Comparison of ENCODE assay signal across 20 mouse cellular contexts in genomic region chr3:37716992-37717391, GRCm38 (mm10).
"Had no signal": no experiment of that assay in that cellular context is flagged by ENCODE, and none has a peak within 500 bp of the region (broad histone marks: within the 10 kb centered on the region; RNA-seq: fewer than 3 reads in every experiment).

No protein-coding gene starts in this region.

- H3K27ac ChIP-seq: intestine, embryonic 15.5 days; kidney, embryonic 15.5 days; liver, embryonic 14.5 days; macrophage; midbrain, embryonic 12.5 days; midbrain, embryonic 15.5 days; neural tube, embryonic 12.5 days; neural tube, embryonic 15.5 days; stomach, embryonic 15.5 days had no signal

- H3K27me3 ChIP-seq: intestine, embryonic 15.5 days; kidney, embryonic 15.5 days; limb, embryonic 15.5 days; midbrain, embryonic 15.5 days; neural tube, embryonic 15.5 days; stomach, embryonic 15.5 days had no signal

- H3K4me1 ChIP-seq: intestine, embryonic 15.5 days; midbrain, embryonic 15.5 days; neural tube, embryonic 12.5 days; neural tube, embryonic 15.5 days had no signal

- H3K9me3 ChIP-seq: intestine, embryonic 15.5 days; kidney, embryonic 15.5 days; limb, embryonic 15.5 days; midbrain, embryonic 12.5 days; midbrain, embryonic 15.5 days; neural tube, embryonic 12.5 days; neural tube, embryonic 15.5 days; stomach, embryonic 15.5 days had no signal

- H3K9ac ChIP-seq: intestine, embryonic 15.5 days; kidney, embryonic 15.5 days; limb, embryonic 15.5 days; liver, embryonic 14.5 days; liver, postnatal 0 days; midbrain, embryonic 12.5 days; midbrain, embryonic 15.5 days; neural tube, embryonic 12.5 days; neural tube, embryonic 15.5 days; stomach, embryonic 15.5 days had no signal

- H3K36me3 ChIP-seq: intestine, embryonic 15.5 days; kidney, embryonic 15.5 days; limb, embryonic 15.5 days; midbrain, embryonic 12.5 days; midbrain, embryonic 15.5 days; neural tube, embryonic 12.5 days; neural tube, embryonic 15.5 days; stomach, embryonic 15.5 days had no signal

- DNase-seq: kidney, adult 11 months; kidney, adult 8-10 months; kidney, postnatal 10 days; kidney, postnatal 4 days; liver, postnatal 0 days; right cerebral cortex, adult 18-20 months; right cerebral cortex, postnatal 25 days; spleen, adult 18-20 months; thymus, postnatal 25 days had no signal

- H3K4me2 ChIP-seq: intestine, embryonic 15.5 days; kidney, embryonic 15.5 days; limb, embryonic 15.5 days; liver, embryonic 11.5 days; midbrain, embryonic 12.5 days; midbrain, embryonic 15.5 days; neural tube, embryonic 12.5 days; neural tube, embryonic 15.5 days; stomach, embryonic 15.5 days had no signal

- H3K4me3 ChIP-seq: intestine, embryonic 15.5 days; kidney, embryonic 15.5 days; limb, embryonic 15.5 days; midbrain, embryonic 12.5 days; midbrain, embryonic 15.5 days; neural tube, embryonic 12.5 days; neural tube, embryonic 15.5 days; stomach, embryonic 15.5 days had no signal

- ATAC-seq: intestine, embryonic 15.5 days; liver, postnatal 0 days; midbrain, embryonic 15.5 days had no signal
